Mouse (Mus musculus) kidney, adult 18-20 months (tissue): ENCODE results near the gene Dst.
"Not testable (repeated sequence)": the region's sequence is repeated elsewhere in the genome, so short reads cannot be mapped to it uniquely, and the experiment has no call there.

Experiments
- DNase-seq: peaks from one replicate; pipeline ENCODE4 v3.0.0; 2021

Dst gene

DNA sequence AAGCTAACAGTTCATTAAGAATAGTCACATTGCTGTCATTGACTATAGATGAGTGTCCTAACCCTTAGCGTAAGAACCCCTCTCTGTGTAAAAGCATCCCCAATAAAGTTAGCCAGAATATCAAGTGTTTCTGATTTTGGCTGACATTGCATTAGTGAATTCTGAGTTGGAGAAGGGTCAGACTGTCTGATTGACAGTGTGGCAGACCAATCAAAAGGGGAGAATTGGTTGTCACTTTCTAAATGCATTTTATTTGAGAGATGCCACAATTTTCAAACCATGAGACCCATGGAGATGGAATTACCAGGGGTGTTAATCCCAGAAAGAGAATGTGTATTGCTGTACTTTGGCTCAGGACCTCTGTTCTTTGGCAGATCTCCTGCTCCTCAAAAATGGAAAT, 125.5 kb downstream of the Dst start:
- no peak for DNase-seq

GRCm38 (mm10) chr1:34033958-34034357, 125.9 kb downstream of the Dst start:
- no peak for DNase-seq

- DNase-seq = no peak
Measured at GRCm38 (mm10) chr1:34036111-34036510, 128.1 kb downstream of the Dst start.

GRCm38 (mm10) chr1:34038571-34038970, 130.5 kb downstream of the Dst start:
- DNase-seq = no peak

- no peak for DNase-seq
Measured at GRCm38 (mm10) chr1:34040049-34040448, 132.0 kb downstream of the Dst start.

DNA sequence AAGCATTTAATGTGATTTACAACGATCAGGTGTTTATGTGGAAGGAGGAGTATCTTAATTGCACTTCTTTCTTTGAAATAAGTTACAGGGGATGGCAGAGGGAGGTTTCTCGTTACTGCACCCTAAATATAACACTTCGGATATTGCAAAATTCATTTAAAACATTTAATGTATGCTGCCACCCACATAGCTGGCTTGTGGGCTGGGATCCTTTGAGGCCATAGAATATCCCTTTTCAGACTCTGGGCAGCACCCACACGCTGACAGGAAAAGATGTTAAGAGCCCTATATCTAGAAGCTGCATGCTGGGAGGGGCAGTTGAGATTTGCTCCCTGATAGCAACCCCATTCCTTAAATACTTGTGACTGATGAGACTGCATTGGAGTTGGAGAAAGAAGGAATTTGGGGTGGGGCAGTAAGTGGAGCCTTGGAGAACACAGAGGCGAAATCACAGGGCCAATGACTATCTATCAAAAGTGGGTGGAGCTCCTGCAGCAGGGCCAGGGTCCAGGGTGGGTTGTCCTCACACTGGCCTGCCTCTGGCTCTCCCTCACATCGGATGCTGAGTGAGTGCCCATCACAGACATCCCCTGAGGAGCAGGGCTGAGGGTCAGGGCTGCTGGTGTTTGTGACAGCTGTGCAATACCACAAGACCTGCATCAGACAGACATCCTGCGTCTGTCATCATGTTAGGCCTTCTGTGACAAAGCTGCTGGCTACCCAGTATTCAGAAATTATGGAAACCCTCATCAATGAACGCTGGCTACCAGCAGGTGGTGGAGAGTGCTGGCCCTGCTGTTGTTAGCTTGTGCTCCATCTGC, 133.1 kb downstream of the Dst start:
- no peak for DNase-seq

DNA sequence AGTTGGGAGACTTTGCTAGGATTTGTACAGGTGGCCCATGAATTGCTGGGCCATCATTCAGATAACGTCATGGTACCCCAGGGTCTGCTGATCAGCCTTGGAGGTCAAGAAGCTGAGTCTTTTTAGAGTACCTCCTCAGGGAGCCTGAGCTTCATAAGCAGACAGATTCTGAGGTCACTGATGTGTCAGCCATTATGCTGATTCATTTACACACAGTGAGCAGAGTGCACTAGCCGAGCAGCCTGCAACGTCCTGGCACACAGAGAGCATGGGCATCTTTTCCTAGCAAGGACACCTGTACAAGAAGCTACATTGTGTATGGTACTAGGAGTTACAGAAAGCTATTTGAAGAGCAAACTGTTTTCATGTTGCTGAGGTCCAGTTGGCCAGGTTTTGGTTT, 134.3 kb downstream of the Dst start:
- DNase-seq = no peak

GRCm38 (mm10) chr1:34043327-34043726, 135.3 kb downstream of the Dst start:
- DNase-seq = no peak

DNA sequence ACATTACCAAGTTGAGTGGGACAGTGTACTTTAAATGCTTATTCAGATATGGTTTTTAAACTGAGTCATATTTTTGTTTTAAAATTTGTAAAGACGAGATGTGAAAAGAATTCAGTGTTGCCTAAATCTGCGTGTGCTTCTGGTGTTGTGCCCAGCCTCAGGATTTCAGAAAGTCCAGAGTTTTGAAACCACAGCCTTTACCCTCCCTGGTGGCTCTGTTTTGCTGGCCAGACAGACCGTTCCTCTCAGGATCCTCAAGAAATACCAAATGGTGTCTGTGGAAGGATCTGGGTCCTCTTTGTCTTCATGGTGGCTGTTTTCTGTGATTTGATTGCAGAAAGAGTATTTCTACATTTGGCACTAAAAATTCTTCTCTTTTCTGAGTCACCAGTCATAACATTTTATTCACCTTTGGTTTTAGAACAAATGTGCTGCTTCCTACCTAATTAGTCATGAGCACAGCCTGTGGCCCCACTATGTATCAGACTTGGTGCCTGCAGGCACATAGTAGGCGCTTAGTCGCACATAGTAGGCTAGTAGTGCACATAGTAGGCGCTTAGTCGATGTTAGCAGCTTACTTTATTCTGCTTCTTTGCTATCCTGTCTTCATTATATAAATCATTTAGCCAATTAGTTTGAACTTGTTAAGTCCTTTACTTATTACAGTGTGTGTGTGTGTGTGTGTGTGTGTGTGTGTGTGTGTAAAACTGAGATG, 136.0 kb downstream of the Dst start:
- no peak for DNase-seq

DNA sequence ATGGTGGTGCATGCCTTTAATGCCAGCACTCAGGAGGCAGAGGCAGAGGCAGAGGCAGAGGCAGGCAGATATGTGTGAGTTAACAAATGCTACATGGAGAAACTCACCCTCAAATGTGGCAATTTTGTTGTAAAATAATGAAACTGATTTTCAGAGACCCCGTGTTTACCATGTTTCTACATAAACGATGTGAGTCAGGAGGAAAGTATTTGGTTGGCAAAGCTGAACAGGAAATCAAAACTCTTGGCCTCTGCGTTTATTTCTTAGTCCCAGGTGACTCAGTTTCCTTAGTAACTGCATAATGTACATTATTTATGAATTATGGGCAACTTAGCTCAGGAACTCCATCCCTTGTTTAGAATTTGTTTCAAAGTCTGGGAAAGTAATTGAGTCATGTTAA, 136.7 kb downstream of the Dst start:
- DNase-seq = no peak

DNA sequence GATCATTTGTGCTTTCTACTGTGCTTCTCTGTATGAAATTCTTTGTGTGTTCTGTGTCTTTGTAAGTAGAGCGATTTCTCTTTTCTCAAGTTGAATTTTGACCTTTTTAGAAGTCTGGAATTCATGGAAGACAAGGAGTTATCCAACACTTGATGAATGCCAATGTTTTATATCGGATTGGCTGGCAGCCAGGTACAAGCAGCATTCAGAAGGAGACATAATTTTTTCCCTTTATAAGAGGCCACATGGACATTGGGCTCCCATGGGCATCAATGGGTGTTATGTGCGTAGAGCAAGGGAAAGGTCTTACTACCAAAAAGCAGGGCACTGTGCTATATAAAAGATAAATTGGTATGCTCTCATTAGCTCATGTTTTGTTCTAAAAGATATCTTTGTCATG, 139.3 kb downstream of the Dst start:
- no peak for DNase-seq

DNA sequence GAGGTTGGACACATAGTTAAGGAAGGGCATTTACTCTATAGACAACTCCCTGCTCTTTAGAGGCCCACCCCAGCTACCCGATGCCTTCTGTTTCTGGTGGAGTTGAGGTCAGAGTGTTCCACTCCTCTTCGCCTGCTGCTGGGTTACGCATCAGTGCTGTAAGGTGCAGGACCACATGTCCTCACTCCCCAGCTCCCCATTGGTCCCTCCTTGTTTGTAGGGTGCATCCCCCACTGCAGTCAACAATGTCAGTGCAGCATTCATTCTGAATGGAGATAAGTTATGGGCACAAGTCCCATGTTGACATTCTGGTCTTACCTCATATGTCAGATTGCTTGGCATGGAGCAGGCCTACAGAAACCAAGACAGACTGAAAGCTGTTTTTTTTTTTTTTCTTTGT, 143.2 kb downstream of the Dst start:
- DNase-seq = no peak

GRCm38 (mm10) chr1:34052422-34052821, 144.4 kb downstream of the Dst start:
- no peak for DNase-seq

DNA sequence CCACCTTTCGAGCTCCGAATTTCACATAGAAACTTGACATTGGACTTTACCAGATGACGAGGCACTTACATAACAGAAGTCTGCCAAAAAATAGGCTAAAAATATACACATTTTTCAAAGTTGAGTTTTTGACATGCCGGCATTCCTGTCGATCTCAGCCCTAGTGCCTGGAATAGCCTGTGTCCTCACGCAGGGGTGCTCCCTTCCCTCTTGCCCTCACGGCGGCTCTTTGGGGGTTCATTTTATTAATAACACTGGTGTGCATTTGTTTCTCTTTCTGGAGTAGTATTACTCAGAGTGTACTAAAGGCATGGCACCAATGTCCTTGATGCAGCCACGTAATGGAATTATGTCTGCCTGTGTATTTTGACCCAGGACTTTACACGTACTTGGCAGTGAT, 146.9 kb downstream of the Dst start:
- no peak for DNase-seq

DNA sequence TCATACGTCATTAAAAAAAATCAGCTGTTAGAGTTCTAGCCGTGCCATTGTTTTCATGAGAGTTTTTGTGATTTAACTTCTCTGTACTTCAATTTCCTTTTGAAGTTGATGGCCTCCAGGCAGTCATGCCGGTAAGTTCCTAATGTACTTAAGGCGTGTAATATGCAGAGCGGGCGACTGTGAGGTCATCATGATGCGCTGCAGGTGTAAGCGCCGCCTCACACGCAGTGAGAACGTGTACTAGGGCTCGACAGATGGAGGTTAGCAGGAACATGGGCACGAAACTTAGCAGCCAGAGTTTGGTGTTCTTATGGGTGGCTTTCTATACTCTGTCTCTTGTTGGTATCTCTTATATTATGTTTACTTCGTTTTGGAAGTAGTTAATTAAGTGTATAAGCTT, 148.6 kb downstream of the Dst start:
- DNase-seq = no peak

DNA sequence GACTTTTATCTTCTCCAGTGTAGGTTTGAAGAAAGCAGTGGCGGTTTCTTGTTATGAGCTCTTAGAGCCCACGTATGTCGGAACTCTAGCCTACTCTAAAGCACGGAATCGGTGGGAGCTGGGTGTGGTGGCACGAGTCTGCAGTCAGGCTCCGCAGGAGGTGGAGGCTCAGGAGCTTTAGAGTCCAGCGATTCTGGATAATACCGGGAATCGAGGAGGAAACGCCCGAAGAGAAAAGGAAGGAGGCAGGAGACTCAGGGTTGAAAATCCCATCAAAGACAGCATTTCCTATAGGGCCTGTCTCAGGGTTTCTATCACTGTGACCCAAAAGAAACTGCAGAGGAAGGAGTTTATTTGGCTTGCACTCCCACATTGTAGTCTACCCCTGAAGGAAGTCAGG, 151.2 kb downstream of the Dst start:
- no peak for DNase-seq

GRCm38 (mm10) chr1:34060446-34060845, 152.4 kb downstream of the Dst start:
- peak; percentile 26 for DNase-seq

- peak; percentile 82 for DNase-seq
Measured at GRCm38 (mm10) chr1:34061078-34061477, 153.1 kb downstream of the Dst start.

- DNase-seq = no peak
Measured at GRCm38 (mm10) chr1:34061860-34062259, 153.8 kb downstream of the Dst start.

DNA sequence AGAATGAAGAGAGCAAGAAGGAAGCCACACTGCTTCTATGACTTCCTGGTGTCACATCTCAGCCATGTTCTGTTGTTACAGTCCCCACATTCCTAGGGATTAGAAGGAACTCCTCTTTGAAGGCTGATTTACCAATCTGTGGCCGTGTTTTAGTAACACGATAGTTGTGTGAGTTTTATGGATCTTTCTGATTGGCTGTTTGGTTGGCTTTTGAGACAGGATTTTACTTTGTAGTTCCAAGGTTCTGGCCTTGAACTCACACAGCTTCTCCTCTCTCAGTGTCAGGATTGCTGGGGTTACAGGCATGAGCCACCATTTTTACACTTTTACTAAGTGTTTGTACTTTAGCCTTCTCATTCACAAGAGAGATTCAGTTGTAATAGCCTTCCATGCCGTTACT, 155.9 kb downstream of the Dst start:
- DNase-seq = no peak

GRCm38 (mm10) chr1:34065551-34066048, 157.6 kb downstream of the Dst start:
- no peak for DNase-seq

- DNase-seq = not testable (repeated sequence)
Measured at GRCm38 (mm10) chr1:34066401-34066800, 158.4 kb downstream of the Dst start.

DNA sequence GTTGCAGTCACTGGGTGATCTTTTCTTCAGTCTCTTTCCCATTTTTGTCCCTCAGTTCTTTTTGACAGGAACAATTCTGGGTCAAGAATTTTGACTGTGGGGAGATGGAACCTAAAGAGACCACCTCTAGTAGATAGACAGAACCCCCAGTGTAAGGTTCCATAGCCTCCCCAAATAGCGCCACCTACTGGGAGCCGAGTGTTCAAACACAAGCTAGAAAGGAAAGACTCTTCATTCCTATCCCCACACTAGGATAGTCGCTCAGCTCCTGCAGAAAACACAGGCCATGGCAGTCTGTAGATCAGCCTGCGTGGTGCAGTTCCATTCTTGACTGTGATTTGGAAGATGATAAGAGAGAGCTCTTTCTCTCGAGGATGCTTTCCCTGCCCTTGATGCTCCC, 160.3 kb downstream of the Dst start:
- DNase-seq = no peak
